Mouse (Mus musculus) stomach, embryonic 15.5 days (tissue): Measurements from ENCODE around the gene Otogl. TPM values are rescaled to one million over a fixed set of nuclear protein-coding genes. Genes with fewer than 3 reads are reported as not detected.

Source experiments
- ATAC-seq: fragments of 200-750 bp; cut with Nextera tagmentation; 2 replicates; pipeline ENCODE4 v1.8.0; 2017; ENCODE audit warnings: low read depth, moderate number of reproducible peaks, moderate TSS enrichment; ENCODE audit not compliant: insufficient read depth, low FRiP score
- H3K27ac ChIP-seq: fragments of 300-500 bp; sonication (generic); 2 replicates; pipeline ENCODE4 v1.5.1; 2015; ENCODE audit warnings: mild to moderate bottlenecking, inconsistent platforms
- H3K27me3 ChIP-seq: fragments of 300-500 bp; sonication (generic); replicated peaks from 2 replicates; pipeline ENCODE4 v1.6.1; 2015; ENCODE audit warnings: inconsistent platforms
- H3K36me3 ChIP-seq: fragments of 300-500 bp; sonication (generic); 2 replicates; pipeline ENCODE4 v1.6.1; 2015; ENCODE audit warnings: inconsistent platforms
- H3K4me1 ChIP-seq: fragments of 300-500 bp; sonication (generic); 2 replicates; pipeline ENCODE4 v1.6.1; 2015; ENCODE audit warnings: inconsistent platforms
- H3K4me2 ChIP-seq: fragments of 300-500 bp; sonication (generic); 2 replicates; pipeline ENCODE4 v1.6.1; 2015; ENCODE audit warnings: mild to moderate bottlenecking, inconsistent platforms
- H3K4me3 ChIP-seq: fragments of 300-500 bp; sonication (generic); replicated peaks from 2 replicates; pipeline ENCODE4 v1.5.1; 2015; ENCODE audit warnings: inconsistent platforms
- H3K9ac ChIP-seq: fragments of 300-500 bp; sonication (generic); 2 replicates; pipeline ENCODE4 v1.6.1; 2015; ENCODE audit warnings: inconsistent platforms
- H3K9me3 ChIP-seq: fragments of 300-500 bp; sonication (generic); 2 replicates; pipeline ENCODE4 v1.6.1; 2016; ENCODE audit warnings: inconsistent platforms
- WGBS: fragments of 180-500 bp; shearing (Covaris S2); methylation state at CpG from one replicate; pipeline ENCODE4 v1.1.7; 2015; 5-methylcytosine and 5-hydroxymethylcytosine counted together
- polyA plus RNA-seq: library from polyadenylated mRNA; unstranded; fragments of >200 nt; fragmentation: Nextera tagmentation; extraction: Ambion mirVana; gene quantifications from 2 replicates; pipeline ENCODE4 v1.2.1, GENCODE M21; 2015

Otogl gene
- polyA plus RNA-seq, 1 experiment from 2014 or later, result 0.04 TPM

DNA sequence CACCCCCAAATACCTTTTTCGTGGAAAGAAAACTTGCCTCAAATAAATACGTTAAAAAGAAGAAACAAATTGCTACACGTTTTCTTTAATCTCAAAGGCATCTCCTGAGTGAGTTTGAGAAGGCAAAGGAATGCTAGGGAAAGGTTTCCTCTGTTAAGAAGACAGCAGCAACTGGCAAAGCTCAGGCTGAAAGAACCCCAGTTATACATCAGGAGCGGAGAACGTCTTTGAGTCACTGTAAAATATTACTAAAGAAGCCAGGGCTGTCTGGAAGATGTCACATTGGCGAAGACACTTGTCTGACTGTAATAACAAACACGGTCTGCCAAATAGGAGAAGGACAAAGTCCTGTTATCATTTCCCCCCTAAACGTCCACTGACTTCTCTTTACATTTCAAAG lies 10.0 kb downstream of the Otogl start:
- H3K9me3 ChIP-seq, result no peaks in the 10 kb centered on the region
- no peaks in the 10 kb centered on the region for H3K36me3 ChIP-seq
- no peak overlapping the region for H3K9ac ChIP-seq
- H3K27ac ChIP-seq, result peak overlapping the region; percentile 62; the same call in 1 of the 2 replicates
- H3K4me1 ChIP-seq, result peaks cover 3% of the 10 kb centered on the region; the same call in 1 of the 2 replicates
- 44% methylated on average over 8 of the region's 8 CpGs for WGBS
- no peak overlapping the region for H3K4me2 ChIP-seq
- no peak for ATAC-seq
- no peaks in the 10 kb centered on the region for H3K27me3 ChIP-seq
- no peak overlapping the region for H3K4me3 ChIP-seq

DNA sequence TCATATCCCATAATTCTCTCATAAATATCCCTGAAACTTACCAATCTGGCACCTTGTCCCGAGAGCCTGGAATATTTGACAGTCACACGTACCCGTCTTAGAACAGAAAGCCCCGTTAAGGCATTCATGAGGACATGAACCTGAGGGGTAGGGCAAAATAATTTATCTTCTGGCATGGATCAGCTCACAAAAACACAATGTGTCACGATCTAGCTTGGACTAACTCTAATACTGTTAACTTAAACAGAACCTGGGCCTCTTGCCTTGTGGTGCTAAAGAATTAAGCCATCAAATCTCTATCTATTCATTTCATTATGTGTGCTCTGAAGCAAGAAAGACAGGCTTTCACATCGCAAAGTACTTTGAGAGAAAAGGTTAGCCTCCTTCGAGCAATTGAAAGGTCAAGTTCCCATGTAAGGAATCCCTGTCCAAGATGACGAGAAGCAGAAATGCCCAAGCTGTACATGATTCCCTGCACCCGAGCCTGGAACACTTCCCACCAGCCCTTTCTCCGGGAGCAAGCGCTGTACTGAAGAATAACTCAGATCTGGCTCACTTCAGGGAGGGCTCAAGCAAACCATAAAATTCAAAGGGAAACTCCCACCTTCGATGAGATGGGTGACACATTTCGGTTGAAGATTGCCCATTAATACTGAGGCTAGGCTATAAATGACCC lies 10.6 kb downstream of the Otogl start:
- ATAC-seq, result peak; percentile 71; the same call in 1 of the 2 replicates
- Histone ChIP-seq H3K9me3 (no peaks in the 10 kb centered on the region), H3K27ac (peak overlapping the region; percentile 62; the same call in 1 of the 2 replicates), H3K27me3 (no peaks in the 10 kb centered on the region), H3K4me3 (no peak overlapping the region), H3K4me1 (peaks cover 3% of the 10 kb centered on the region; the same call in 1 of the 2 replicates), H3K9ac (no peak overlapping the region), H3K4me2 (no peak overlapping the region), H3K36me3 (no peaks in the 10 kb centered on the region)
- WGBS, result 38% methylated on average over 13 of the region's 13 CpGs

DNA sequence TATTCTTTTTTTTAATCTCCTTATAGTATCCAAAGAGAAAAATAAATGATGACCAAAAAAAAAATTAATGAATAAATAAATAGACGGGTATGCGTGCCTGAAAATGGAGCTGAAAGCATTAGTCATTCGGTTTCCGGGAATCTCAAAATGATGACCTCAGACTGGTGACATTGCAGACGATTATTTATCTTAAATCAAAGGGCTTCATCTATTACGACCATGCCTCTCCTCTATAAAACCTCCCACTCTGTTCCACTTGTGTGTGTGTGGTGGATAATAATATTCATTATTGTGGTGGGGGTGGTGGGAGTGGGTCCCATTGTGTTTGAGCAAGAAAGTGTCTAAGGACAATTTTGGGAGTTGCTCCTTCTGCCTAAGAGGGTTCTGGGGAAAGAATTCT lies 12.0 kb downstream of the Otogl start:
- Histone ChIP-seq H3K36me3 (no peaks in the 10 kb centered on the region), H3K27me3 (no peaks in the 10 kb centered on the region), H3K4me1 (no peaks in the 10 kb centered on the region), H3K9me3 (no peaks in the 10 kb centered on the region), H3K4me3 (no peak overlapping the region), H3K4me2 (no peak overlapping the region), H3K27ac (no peak overlapping the region), H3K9ac (no peak overlapping the region)
- no peak for ATAC-seq
- WGBS, result 57% methylated on average over 6 of the region's 6 CpGs

DNA sequence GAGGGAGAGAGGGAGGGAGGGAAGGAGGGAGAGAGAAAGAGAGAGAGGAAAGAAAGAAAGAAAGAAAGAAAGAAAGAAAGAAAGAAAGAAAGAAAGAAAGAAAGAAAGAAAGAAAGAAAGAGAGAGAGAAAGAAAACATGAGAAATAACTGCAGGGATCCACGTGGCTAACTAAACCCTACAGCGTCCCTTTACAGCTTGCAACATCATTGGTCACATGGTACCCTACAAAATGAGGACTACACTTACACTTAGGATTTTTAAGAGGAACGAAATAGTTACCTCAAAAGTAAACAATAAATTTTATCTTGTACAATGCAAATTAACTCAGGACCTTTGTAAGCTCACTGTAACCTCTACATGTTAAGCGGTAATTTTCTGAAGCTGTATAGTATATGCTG lies 15.8 kb downstream of the Otogl start:
- Histone ChIP-seq H3K27me3 (no peaks in the 10 kb centered on the region), H3K4me1 (no peaks in the 10 kb centered on the region), H3K9me3 (no peaks in the 10 kb centered on the region), H3K36me3 (no peaks in the 10 kb centered on the region), H3K4me3 (no peak overlapping the region), H3K4me2 (no peak overlapping the region), H3K9ac (no peak overlapping the region), H3K27ac (no peak overlapping the region)
- no peak for ATAC-seq
- WGBS, result 74% methylated on average over 4 of the region's 4 CpGs

DNA sequence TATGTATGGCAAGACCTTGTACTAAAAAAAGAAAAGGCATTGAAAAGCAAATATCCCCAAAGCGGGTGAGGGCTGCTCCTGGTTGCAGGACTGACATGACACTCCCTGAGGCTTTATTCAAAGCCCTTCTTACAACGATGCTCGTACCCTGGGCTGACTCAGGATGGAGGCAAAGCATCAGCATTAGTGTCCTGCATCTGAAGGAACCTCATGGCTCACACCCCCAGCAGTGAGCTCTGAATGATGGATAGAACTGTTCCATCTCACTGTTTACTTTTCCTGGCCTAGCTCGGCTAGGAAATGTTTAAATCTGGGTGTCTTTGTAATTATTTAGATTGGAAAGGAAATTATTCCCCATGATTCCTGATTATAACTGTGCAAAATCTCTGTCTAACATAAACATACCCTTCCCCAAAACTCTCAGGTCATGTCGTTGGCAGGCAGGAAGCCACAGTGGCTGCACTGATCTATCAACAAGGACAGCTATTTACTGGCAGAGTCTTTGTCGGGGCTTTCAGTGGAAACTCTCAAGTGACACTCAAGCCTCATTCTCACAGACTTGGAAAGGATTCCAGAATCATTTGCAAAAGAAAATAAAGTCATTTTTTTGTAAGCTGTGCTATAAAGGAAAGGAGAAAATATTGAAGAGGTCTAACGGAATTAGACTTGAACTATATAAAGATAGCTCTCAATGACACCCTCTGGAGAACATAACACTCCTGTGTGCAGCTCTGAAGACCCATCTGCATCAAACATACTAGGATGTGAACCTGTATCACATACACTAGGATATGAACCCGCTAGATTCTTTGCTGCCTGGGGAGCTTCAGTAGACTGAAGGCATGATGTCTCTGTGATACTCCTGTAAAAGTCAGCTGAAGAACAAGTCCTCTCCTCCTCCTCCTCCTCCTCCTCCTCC lies 17.0 kb downstream of the Otogl start:
- H3K4me3 ChIP-seq, result no peak overlapping the region
- H3K27ac ChIP-seq, result peak overlapping the region; percentile 35; the same call in 1 of the 2 replicates
- no peak overlapping the region for H3K4me2 ChIP-seq
- no peaks in the 10 kb centered on the region for H3K9me3 ChIP-seq
- no peak overlapping the region for H3K9ac ChIP-seq
- H3K36me3 ChIP-seq, result no peaks in the 10 kb centered on the region
- H3K4me1 ChIP-seq, result no peaks in the 10 kb centered on the region
- no peaks in the 10 kb centered on the region for H3K27me3 ChIP-seq
- ATAC-seq, result peak; percentile 75
- WGBS, result 23% methylated on average over 8 of the region's 8 CpGs

DNA sequence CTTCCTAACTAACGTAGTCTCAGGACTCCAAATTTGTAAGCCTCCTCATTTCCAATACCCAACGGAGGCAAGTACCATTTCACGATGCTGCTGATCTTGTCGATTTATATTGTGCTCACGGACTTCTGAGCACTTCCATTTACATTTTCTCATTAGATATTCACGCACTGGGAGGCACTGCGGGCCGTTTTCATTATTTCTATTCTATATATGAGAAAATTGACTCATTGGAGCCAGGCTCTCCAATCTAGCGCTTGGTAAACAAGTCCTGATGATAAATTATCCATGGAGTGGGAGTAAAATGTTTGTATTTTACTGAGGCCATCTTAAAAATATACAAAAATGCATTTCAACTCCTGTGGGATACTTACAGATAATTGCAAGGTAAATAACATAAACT lies 21.5 kb downstream of the Otogl start:
- H3K4me2 ChIP-seq, result no peak overlapping the region
- no peaks in the 10 kb centered on the region for H3K36me3 ChIP-seq
- no peak for ATAC-seq
- no peaks in the 10 kb centered on the region for H3K4me1 ChIP-seq
- H3K27ac ChIP-seq, result no peak overlapping the region
- no peaks in the 10 kb centered on the region for H3K9me3 ChIP-seq
- H3K9ac ChIP-seq, result no peak overlapping the region
- 74% methylated on average over 9 of the region's 9 CpGs for WGBS
- no peak overlapping the region for H3K4me3 ChIP-seq
- H3K27me3 ChIP-seq, result no peaks in the 10 kb centered on the region

DNA sequence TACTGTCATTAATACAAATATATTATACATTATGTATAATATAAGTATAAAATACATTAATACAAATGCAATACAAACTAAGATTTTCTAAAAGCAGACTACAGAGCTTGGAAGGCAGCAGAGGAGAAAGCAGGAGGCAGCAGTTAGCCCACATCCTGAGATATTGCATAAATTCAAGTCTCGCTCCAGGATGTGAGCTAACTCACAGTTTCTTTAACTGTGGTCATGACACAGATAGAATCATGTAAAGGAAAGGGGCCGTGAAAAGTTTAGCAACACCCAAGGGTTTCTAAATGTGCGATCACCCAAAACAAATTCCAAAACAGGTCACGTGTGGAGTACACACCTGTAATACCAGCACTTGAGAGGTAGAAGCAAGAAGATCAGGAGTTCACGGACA lies 39.4 kb downstream of the Otogl start:
- no peak for ATAC-seq
- no peaks in the 10 kb centered on the region for H3K9me3 ChIP-seq
- H3K4me2 ChIP-seq, result no peak overlapping the region
- no peaks in the 10 kb centered on the region for H3K4me1 ChIP-seq
- no peak overlapping the region for H3K4me3 ChIP-seq
- H3K9ac ChIP-seq, result no peak overlapping the region
- no peak overlapping the region for H3K27ac ChIP-seq
- no peaks in the 10 kb centered on the region for H3K36me3 ChIP-seq
- no peaks in the 10 kb centered on the region for H3K27me3 ChIP-seq
- WGBS, result 85% methylated on average over 5 of the region's 5 CpGs

DNA sequence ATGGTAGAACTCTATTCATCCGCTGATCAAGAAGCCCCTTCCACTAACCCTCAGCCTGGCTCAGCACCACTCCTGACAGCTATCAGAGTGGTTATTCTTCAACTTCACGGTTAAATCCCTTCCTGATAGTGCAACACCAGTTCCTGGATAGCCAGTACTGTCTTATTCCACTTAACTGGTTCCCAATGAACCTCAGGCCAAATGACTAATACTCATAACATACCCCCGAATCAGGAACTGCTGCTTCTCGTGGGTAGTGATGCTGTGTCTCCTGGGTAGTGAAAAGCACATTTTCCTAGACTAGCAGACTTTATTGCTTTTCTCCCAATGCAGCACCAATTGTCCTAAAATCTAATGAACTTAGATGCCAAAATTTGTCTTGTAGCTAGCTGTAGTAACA lies 39.8 kb downstream of the Otogl start:
- no peaks in the 10 kb centered on the region for H3K4me1 ChIP-seq
- WGBS, result 67% methylated on average over 4 of the region's 4 CpGs
- no peaks in the 10 kb centered on the region for H3K9me3 ChIP-seq
- no peak for ATAC-seq
- H3K4me3 ChIP-seq, result no peak overlapping the region
- no peaks in the 10 kb centered on the region for H3K27me3 ChIP-seq
- no peaks in the 10 kb centered on the region for H3K36me3 ChIP-seq
- no peak overlapping the region for H3K9ac ChIP-seq
- H3K4me2 ChIP-seq, result no peak overlapping the region
- no peak overlapping the region for H3K27ac ChIP-seq

DNA sequence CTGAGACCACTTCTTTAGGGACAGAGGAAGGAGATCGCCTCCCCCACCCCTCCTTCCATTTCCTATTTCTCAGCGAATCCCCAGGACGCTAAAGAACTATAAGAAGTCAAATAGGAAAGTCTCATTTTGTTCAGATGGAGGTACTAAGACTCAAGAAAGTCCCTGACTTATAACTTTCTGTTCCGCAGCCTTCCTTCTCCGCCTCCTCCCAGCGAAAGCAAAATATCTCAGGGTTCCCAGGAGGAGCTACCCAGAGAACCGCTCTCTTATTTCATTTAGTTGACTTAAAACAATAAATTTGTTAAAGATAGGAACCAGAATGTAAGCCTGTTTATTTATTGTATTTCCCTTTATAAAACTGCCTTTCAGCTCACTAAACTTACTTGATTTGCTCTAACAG lies 41.4 kb downstream of the Otogl start:
- Histone ChIP-seq H3K27ac (no peak overlapping the region), H3K9ac (no peak overlapping the region), H3K4me2 (no peak overlapping the region), H3K4me3 (no peak overlapping the region), H3K36me3 (no peaks in the 10 kb centered on the region), H3K4me1 (no peaks in the 10 kb centered on the region), H3K9me3 (no peaks in the 10 kb centered on the region), H3K27me3 (no peaks in the 10 kb centered on the region)
- no peak for ATAC-seq
- WGBS, result 59% methylated on average over 7 of the region's 7 CpGs

DNA sequence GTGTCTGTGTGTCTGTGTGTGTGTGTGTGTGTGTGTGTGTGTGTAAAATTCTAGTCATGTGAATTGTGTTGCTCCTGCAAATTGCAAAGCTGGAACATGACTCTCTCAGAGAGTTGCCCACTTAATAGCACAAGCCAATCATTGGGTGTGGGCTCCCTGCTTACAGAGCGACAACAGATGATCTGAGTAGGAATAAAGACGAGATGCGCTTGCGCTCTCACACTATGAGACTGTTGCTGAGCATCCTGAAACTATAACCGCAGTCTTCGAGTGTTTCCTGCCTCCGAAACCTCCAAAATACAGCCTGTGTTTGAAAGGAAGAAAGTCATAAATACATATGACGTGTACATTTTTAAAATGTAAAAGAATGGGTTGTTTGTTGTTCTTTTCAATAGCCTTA lies 43.0 kb downstream of the Otogl start:
- H3K36me3 ChIP-seq, result no peaks in the 10 kb centered on the region
- no peak for ATAC-seq
- H3K9me3 ChIP-seq, result no peaks in the 10 kb centered on the region
- H3K27me3 ChIP-seq, result no peaks in the 10 kb centered on the region
- no peak overlapping the region for H3K27ac ChIP-seq
- 91% methylated on average over 8 of the region's 8 CpGs for WGBS
- no peak overlapping the region for H3K4me3 ChIP-seq
- no peak overlapping the region for H3K4me2 ChIP-seq
- no peak overlapping the region for H3K9ac ChIP-seq
- no peaks in the 10 kb centered on the region for H3K4me1 ChIP-seq

DNA sequence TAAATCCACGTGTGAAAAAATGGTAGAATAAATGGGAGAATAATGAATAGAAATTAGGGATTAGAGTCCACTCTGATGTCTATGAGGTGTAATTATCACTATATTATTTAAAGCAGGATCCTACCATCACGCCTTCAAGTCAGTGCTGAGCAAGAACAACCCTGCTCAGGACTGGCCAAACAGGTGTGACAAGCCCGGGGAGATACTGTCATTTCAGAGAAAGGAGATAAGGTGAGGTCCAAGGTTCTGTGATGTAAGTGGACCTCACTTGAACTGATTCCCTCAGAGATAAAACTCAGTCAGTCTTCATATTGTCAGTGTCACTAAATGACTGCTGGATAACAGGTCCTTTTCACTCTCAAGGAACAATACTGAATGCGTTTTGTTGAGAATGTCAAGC lies 44.5 kb downstream of the Otogl start:
- Histone ChIP-seq H3K4me2 (no peak overlapping the region), H3K4me3 (no peak overlapping the region), H3K9ac (no peak overlapping the region), H3K27me3 (no peaks in the 10 kb centered on the region), H3K4me1 (no peaks in the 10 kb centered on the region), H3K27ac (no peak overlapping the region), H3K36me3 (no peaks in the 10 kb centered on the region), H3K9me3 (no peaks in the 10 kb centered on the region)
- no peak for ATAC-seq
- 70% methylated on average over 4 of the region's 4 CpGs for WGBS

DNA sequence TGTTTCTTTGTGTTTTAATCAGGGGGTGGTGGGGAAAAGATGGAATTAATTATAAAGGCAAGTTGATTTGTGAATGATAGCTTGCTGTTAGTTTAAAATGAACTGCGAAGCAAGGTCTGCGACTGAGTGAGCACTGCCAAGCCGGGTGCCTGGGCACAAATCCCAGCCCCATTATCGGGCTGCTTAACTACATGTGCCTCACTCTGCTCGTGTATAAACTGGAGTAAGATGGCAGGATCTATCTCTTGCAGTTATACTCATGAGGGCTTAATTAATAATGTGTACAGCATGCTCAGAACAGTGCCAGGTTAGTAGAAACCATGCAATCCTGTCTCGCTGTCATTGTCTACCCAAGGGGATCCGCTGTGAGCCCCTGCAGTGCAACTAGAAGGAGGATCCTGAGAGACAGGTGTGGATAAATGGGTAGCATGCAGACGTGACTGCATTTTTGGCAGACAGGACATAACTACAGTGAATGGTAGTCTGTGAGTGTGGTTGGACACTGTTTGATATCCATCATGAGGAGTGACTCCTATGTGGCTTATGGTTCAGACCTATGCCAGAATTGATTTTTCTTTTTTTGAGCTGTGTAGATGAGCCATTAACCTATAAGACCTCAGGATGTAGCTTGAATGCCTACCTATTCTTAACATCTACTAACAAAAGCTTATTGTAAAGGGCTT lies 51.6 kb downstream of the Otogl start:
- no peaks in the 10 kb centered on the region for H3K9me3 ChIP-seq
- no peaks in the 10 kb centered on the region for H3K4me1 ChIP-seq
- H3K4me2 ChIP-seq, result no peak overlapping the region
- no peak overlapping the region for H3K9ac ChIP-seq
- no peak overlapping the region for H3K4me3 ChIP-seq
- no peak overlapping the region for H3K27ac ChIP-seq
- 86% methylated on average over 8 of the region's 8 CpGs for WGBS
- H3K27me3 ChIP-seq, result no peaks in the 10 kb centered on the region
- ATAC-seq, result no peak
- no peaks in the 10 kb centered on the region for H3K36me3 ChIP-seq
